Mouse (Mus musculus): ENCODE measurements around the gene Tpd52l1. TPM values are rescaled to one million over a fixed set of nuclear protein-coding genes. Genes with fewer than 3 reads are reported as not detected.

The Tpd52l1 gene
- polyA plus RNA-seq (2011; ENCODE audit: insufficient read depth, insufficient read length, low read depth, missing spikeins): 25.1 and 27.6 TPM in 2 replicates

GRCm38 (mm10) chr10:31445291-31446124 is at the start of gene Tpd52l1:
Gene Tpd52l1, minus strand, starts transcription at chr10:31445958.
- Histone ChIP-seq H3K27ac (ENCODE audit: insufficient read depth, low read length) (no peak within 1 kb of the TSS), H3K4me3 (ENCODE audit: low read depth, low read length) (peak within 1 kb of the TSS; percentile 82), H3K9ac (ENCODE audit: low read depth, poor library complexity, severe bottlenecking) (peak within 1 kb of the TSS; percentile 67), H3K4me1 (ENCODE audit: control insufficient read depth, insufficient read depth, low read length) (no peaks in the 10 kb centered on the region), H3K36me3 (ENCODE audit: control insufficient read depth, insufficient read depth, low read length, poor library complexity, severe bottlenecking) (no peaks in the 10 kb centered on the region), H3K27me3 (ENCODE audit: control insufficient read depth, insufficient read depth, low read length, poor library complexity, severe bottlenecking) (no peaks in the 10 kb centered on the region), H3K9me3 (replicated peaks; ENCODE audit: control insufficient read depth, insufficient read depth, low read length, poor library complexity, severe bottlenecking) (no peaks in the 10 kb centered on the region)
- TF ChIP-seq EP300 (IDR thresholded peaks at IDR 0.05; ENCODE audit: insufficient read depth, low read depth, low read length): peak; percentile 67; the same call in 1 of the 2 replicates
- peak; percentile 89 for TF ChIP-seq CTCF (IDR thresholded peaks at IDR 0.05; ENCODE audit: low read depth, low read length)
- TF ChIP-seq POLR2A (IDR thresholded peaks at IDR 0.05; ENCODE audit: insufficient read depth, low read length): no peak

DNA sequence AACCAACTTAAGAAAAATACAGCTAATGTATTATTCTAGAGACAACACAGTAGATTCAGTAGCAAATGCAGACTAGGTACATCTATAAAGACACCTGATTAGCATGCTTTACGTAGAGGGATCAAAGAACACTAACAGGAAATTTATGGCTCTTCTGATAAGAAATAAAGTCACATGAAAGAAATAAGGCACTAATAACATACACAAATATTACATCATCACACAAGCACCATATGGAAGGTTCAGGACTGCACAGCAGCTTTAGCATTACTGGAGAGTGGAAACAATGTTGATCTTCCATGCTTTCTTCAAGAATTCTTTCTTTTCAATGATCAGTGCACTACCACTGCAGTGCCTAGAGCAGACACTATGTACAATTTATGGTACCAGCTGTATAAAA is 48.5 kb upstream of the Tpd52l1 start:
- Histone ChIP-seq H3K36me3 (ENCODE audit: control insufficient read depth, insufficient read depth, low read length, poor library complexity, severe bottlenecking) (no peaks in the 10 kb centered on the region), H3K4me3 (ENCODE audit: low read depth, low read length) (no peak overlapping the region), H3K9ac (ENCODE audit: low read depth, poor library complexity, severe bottlenecking) (no peak overlapping the region), H3K4me1 (ENCODE audit: control insufficient read depth, insufficient read depth, low read length) (no peaks in the 10 kb centered on the region), H3K27ac (ENCODE audit: insufficient read depth, low read length) (no peak overlapping the region), H3K9me3 (replicated peaks; ENCODE audit: control insufficient read depth, insufficient read depth, low read length, poor library complexity, severe bottlenecking) (peaks cover 13% of the 10 kb centered on the region), H3K27me3 (ENCODE audit: control insufficient read depth, insufficient read depth, low read length, poor library complexity, severe bottlenecking) (no peaks in the 10 kb centered on the region)
- TF ChIP-seq EP300 (IDR thresholded peaks at IDR 0.05; ENCODE audit: insufficient read depth, low read depth, low read length) (no peak), POLR2A (IDR thresholded peaks at IDR 0.05; ENCODE audit: insufficient read depth, low read length) (no peak), CTCF (IDR thresholded peaks at IDR 0.05; ENCODE audit: low read depth, low read length) (no peak)

DNA sequence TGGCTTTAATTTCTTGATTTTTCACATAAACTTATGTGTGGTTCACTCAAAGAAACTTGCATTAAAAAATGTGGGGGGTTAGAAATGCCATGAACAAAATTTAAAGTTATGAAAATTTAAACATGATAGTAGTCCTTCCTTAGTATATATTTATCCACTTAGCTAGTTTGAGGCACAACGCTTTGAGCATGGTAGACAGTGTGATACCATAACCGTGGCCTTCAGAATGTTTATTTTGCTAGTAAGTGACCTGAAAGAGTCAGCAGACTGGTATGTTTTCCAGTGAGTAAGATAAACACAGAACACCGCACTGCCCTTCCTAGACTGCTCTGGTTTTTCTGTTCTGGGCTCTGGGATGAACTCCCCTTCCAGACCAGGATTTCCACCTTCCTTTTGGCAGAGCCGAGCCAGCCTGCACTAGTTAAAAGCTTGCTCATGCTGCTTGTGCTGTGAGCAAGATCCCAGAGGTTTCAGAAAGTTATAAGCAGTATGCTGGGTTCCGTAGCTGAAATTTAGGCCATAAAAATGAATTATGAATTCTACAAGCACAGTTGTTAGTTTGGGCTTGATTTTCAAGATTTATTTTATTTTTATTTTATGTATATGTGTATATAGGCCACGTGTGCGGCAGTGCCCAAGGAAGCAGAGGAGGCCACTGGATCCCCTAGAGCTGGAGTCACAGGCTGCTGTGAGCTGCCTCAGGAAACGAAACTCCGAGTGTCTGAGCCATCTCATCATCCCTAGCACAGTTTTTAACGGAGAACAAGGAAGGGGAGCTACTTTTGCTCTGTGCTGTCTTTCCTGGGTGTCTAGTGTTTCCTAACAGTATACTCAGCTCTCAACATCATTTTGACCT is 21.5 kb upstream of the Tpd52l1 start:
- Histone ChIP-seq H3K27ac (ENCODE audit: insufficient read depth, low read length) (no peak overlapping the region), H3K4me1 (ENCODE audit: control insufficient read depth, insufficient read depth, low read length) (no peaks in the 10 kb centered on the region), H3K27me3 (ENCODE audit: control insufficient read depth, insufficient read depth, low read length, poor library complexity, severe bottlenecking) (no peaks in the 10 kb centered on the region), H3K9ac (ENCODE audit: low read depth, poor library complexity, severe bottlenecking) (no peak overlapping the region), H3K4me3 (ENCODE audit: low read depth, low read length) (no peak overlapping the region), H3K9me3 (replicated peaks; ENCODE audit: control insufficient read depth, insufficient read depth, low read length, poor library complexity, severe bottlenecking) (no peaks in the 10 kb centered on the region), H3K36me3 (ENCODE audit: control insufficient read depth, insufficient read depth, low read length, poor library complexity, severe bottlenecking) (no peaks in the 10 kb centered on the region)
- TF ChIP-seq EP300 (IDR thresholded peaks at IDR 0.05; ENCODE audit: insufficient read depth, low read depth, low read length): no peak
- TF ChIP-seq CTCF (IDR thresholded peaks at IDR 0.05; ENCODE audit: low read depth, low read length): no peak
- TF ChIP-seq POLR2A (IDR thresholded peaks at IDR 0.05; ENCODE audit: insufficient read depth, low read length): no peak

GRCm38 (mm10) chr10:31465840-31466541 is 20.2 kb upstream of the Tpd52l1 start:
- H3K9ac ChIP-seq (ENCODE audit: low read depth, poor library complexity, severe bottlenecking): no peak overlapping the region
- no peaks in the 10 kb centered on the region for H3K9me3 ChIP-seq (replicated peaks; ENCODE audit: control insufficient read depth, insufficient read depth, low read length, poor library complexity, severe bottlenecking)
- no peak overlapping the region for H3K4me3 ChIP-seq (ENCODE audit: low read depth, low read length)
- no peaks in the 10 kb centered on the region for H3K36me3 ChIP-seq (ENCODE audit: control insufficient read depth, insufficient read depth, low read length, poor library complexity, severe bottlenecking)
- no peaks in the 10 kb centered on the region for H3K4me1 ChIP-seq (ENCODE audit: control insufficient read depth, insufficient read depth, low read length)
- no peak for TF ChIP-seq POLR2A (IDR thresholded peaks at IDR 0.05; ENCODE audit: insufficient read depth, low read length)
- TF ChIP-seq CTCF (IDR thresholded peaks at IDR 0.05; ENCODE audit: low read depth, low read length): no peak
- TF ChIP-seq EP300 (IDR thresholded peaks at IDR 0.05; ENCODE audit: insufficient read depth, low read depth, low read length): no peak
- H3K27me3 ChIP-seq (ENCODE audit: control insufficient read depth, insufficient read depth, low read length, poor library complexity, severe bottlenecking): no peaks in the 10 kb centered on the region
- H3K27ac ChIP-seq (ENCODE audit: insufficient read depth, low read length): no peak overlapping the region

- no peak for TF ChIP-seq POLR2A (IDR thresholded peaks at IDR 0.05; ENCODE audit: insufficient read depth, low read length)
- TF ChIP-seq CTCF (IDR thresholded peaks at IDR 0.05; ENCODE audit: low read depth, low read length): no peak
- no peak for TF ChIP-seq EP300 (IDR thresholded peaks at IDR 0.05; ENCODE audit: insufficient read depth, low read depth, low read length)
- Histone ChIP-seq H3K4me1 (ENCODE audit: control insufficient read depth, insufficient read depth, low read length) (no peaks in the 10 kb centered on the region), H3K9ac (ENCODE audit: low read depth, poor library complexity, severe bottlenecking) (no peak overlapping the region), H3K4me3 (ENCODE audit: low read depth, low read length) (no peak overlapping the region), H3K27me3 (ENCODE audit: control insufficient read depth, insufficient read depth, low read length, poor library complexity, severe bottlenecking) (no peaks in the 10 kb centered on the region), H3K36me3 (ENCODE audit: control insufficient read depth, insufficient read depth, low read length, poor library complexity, severe bottlenecking) (no peaks in the 10 kb centered on the region), H3K9me3 (replicated peaks; ENCODE audit: control insufficient read depth, insufficient read depth, low read length, poor library complexity, severe bottlenecking) (no peaks in the 10 kb centered on the region), H3K27ac (ENCODE audit: insufficient read depth, low read length) (no peak overlapping the region)
Measured at GRCm38 (mm10) chr10:31465424-31465823, 19.7 kb upstream of the Tpd52l1 start.

Measured in ES-Bruce4 (cell line).